Mouse (Mus musculus) liver, embryonic 11.5 days (tissue): Measurements from ENCODE around the gene Krtap5-4. TPM values are rescaled to one million over a fixed set of nuclear protein-coding genes. Genes with fewer than 3 reads are reported as not detected.
"Not testable (repeated sequence)": the region's sequence is repeated elsewhere in the genome, so short reads cannot be mapped to it uniquely, and the experiment has no call there.

ENCODE experiments used
- ATAC-seq: fragments of 200-750 bp; cut with Nextera tagmentation; replicated peaks from 2 replicates; pipeline ENCODE4 v1.8.0; 2017; ENCODE audit warnings: moderate number of reproducible peaks, mild to moderate bottlenecking, moderate TSS enrichment, moderate library complexity; ENCODE audit not compliant: low FRiP score
- DNase-seq: peaks from one replicate; pipeline ENCODE4 v3.0.0-alpha.2; 2017; ENCODE audit warnings: low spot score
- H3K27ac ChIP-seq: fragments of 300-500 bp; sonication (generic); 2 replicates; pipeline ENCODE4 v1.5.1; 2014; ENCODE audit warnings: mild to moderate bottlenecking, low read depth, low read length, control low read depth
- H3K27me3 ChIP-seq: fragments of 300-500 bp; sonication (generic); replicated peaks from 2 replicates; pipeline ENCODE4 v1.6.1; 2014; ENCODE audit warnings: low read length, mixed read lengths; ENCODE audit not compliant: control insufficient read depth, insufficient read depth
- H3K36me3 ChIP-seq: fragments of 300-500 bp; sonication (generic); 2 replicates; pipeline ENCODE4 v1.6.1; 2014; ENCODE audit warnings: mild to moderate bottlenecking, low read length, moderate library complexity, mixed read lengths; ENCODE audit not compliant: control insufficient read depth, insufficient read depth
- H3K4me1 ChIP-seq: fragments of 300-500 bp; sonication (generic); replicated peaks from 2 replicates; pipeline ENCODE4 v1.6.1; 2014; ENCODE audit warnings: low read length, mixed read lengths; ENCODE audit not compliant: control insufficient read depth, insufficient read depth
- H3K4me2 ChIP-seq: fragments of 300-500 bp; sonication (generic); 2 replicates; pipeline ENCODE4 v1.6.1; 2014; ENCODE audit warnings: mild to moderate bottlenecking, control low read depth, moderate library complexity
- H3K4me3 ChIP-seq: fragments of 300-500 bp; sonication (generic); 2 replicates; pipeline ENCODE4 v1.5.1; 2014; ENCODE audit warnings: low read depth, low read length, control low read depth
- H3K9ac ChIP-seq: fragments of 300-500 bp; sonication (generic); 2 replicates; pipeline ENCODE4 v1.6.1; 2014; ENCODE audit warnings: low read depth, low read length, control low read depth
- H3K9me3 ChIP-seq: fragments of 300-500 bp; sonication (generic); 2 replicates; pipeline ENCODE4 v1.6.1; 2016; ENCODE audit warnings: low read length, inconsistent platforms, mixed read lengths; ENCODE audit not compliant: control insufficient read depth
- WGBS: fragments of 180-500 bp; shearing (Covaris S2); extraction: QIAGEN DNeasy Blood & Tissue Kit; methylation state at CpG from one replicate; pipeline ENCODE4 v1.1.7; 2014; 5-methylcytosine and 5-hydroxymethylcytosine counted together
- polyA plus RNA-seq: library from polyadenylated mRNA; unstranded; fragments of >200 nt; fragmentation: Nextera tagmentation; extraction: Ambion mirVana; gene quantifications from 2 replicates; pipeline ENCODE4 v1.2.1, GENCODE M21; 2014

Krtap5-4 gene
- polyA plus RNA-seq, 1 experiment from 2014 or later, result not detected

- Histone ChIP-seq H3K9me3 (no peaks in the 10 kb centered on the region), H3K4me3 (no peak overlapping the region), H3K4me1 (peaks cover 17% of the 10 kb centered on the region), H3K27ac (no peak overlapping the region), H3K36me3 (no peaks in the 10 kb centered on the region), H3K4me2 (no peak overlapping the region), H3K27me3 (no peaks in the 10 kb centered on the region), H3K9ac (no peak overlapping the region)
- no peak for ATAC-seq
- no peak for DNase-seq
- 56% methylated on average over 3 of the region's 3 CpGs for WGBS
Measured at GRCm38 (mm10) chr7:142328507-142328906, 25.2 kb downstream of the Krtap5-4 start.

GRCm38 (mm10) chr7:142330271-142330724 lies 26.9 kb downstream of the Krtap5-4 start:
- no peak overlapping the region for H3K4me3 ChIP-seq
- H3K27me3 ChIP-seq, result no peaks in the 10 kb centered on the region
- H3K36me3 ChIP-seq, result no peaks in the 10 kb centered on the region
- DNase-seq (no peak), ATAC-seq (peak; percentile 67)
- H3K9ac ChIP-seq, result no peak overlapping the region
- 29% methylated on average over 9 of the region's 9 CpGs for WGBS
- no peaks in the 10 kb centered on the region for H3K9me3 ChIP-seq
- H3K4me1 ChIP-seq, result peaks cover 26% of the 10 kb centered on the region
- H3K27ac ChIP-seq, result peak overlapping the region; percentile 67
- no peak overlapping the region for H3K4me2 ChIP-seq

GRCm38 (mm10) chr7:142331281-142331680 lies 27.9 kb downstream of the Krtap5-4 start:
- H3K9ac ChIP-seq, result no peak overlapping the region
- no peaks in the 10 kb centered on the region for H3K9me3 ChIP-seq
- H3K4me2 ChIP-seq, result no peak overlapping the region
- 30% methylated on average over 4 of the region's 4 CpGs for WGBS
- H3K4me3 ChIP-seq, result no peak overlapping the region
- peaks cover 26% of the 10 kb centered on the region for H3K4me1 ChIP-seq
- H3K27me3 ChIP-seq, result no peaks in the 10 kb centered on the region
- ATAC-seq (no peak; the same call in 1 of the 2 replicates), DNase-seq (no peak)
- H3K36me3 ChIP-seq, result no peaks in the 10 kb centered on the region
- H3K27ac ChIP-seq, result no peak overlapping the region

- not testable (repeated sequence) for H3K9ac ChIP-seq, H3K9me3 ChIP-seq, H3K4me3 ChIP-seq, H3K27ac ChIP-seq, H3K27me3 ChIP-seq, H3K4me2 ChIP-seq, H3K36me3 ChIP-seq, DNase-seq, ATAC-seq
- 85% methylated on average over 4 of the region's 9 CpGs for WGBS
- H3K4me1 ChIP-seq, result peaks cover 26% of the 10 kb centered on the region
Measured at GRCm38 (mm10) chr7:142332741-142333140, 29.4 kb downstream of the Krtap5-4 start.

- Histone ChIP-seq H3K36me3 (no peaks in the 10 kb centered on the region), H3K27ac (no peak overlapping the region), H3K4me2 (no peak overlapping the region), H3K4me3 (no peak overlapping the region), H3K4me1 (peaks cover 26% of the 10 kb centered on the region), H3K9me3 (no peaks in the 10 kb centered on the region), H3K27me3 (no peaks in the 10 kb centered on the region), H3K9ac (no peak overlapping the region)
- peak; percentile 88 for DNase-seq
- peak; percentile 64 for ATAC-seq
- 1% methylated on average over 3 of the region's 3 CpGs for WGBS
Measured at GRCm38 (mm10) chr7:142334246-142334645, 30.9 kb downstream of the Krtap5-4 start.

- no peaks in the 10 kb centered on the region for H3K27me3 ChIP-seq
- H3K4me3 ChIP-seq, result no peak overlapping the region
- H3K4me1 ChIP-seq, result peaks cover 21% of the 10 kb centered on the region
- H3K27ac ChIP-seq, result no peak overlapping the region
- no peak overlapping the region for H3K4me2 ChIP-seq
- WGBS, result 89% methylated on average over 8 of the region's 8 CpGs
- no peak for DNase-seq
- H3K9me3 ChIP-seq, result no peaks in the 10 kb centered on the region
- H3K36me3 ChIP-seq, result no peaks in the 10 kb centered on the region
- no peak for ATAC-seq
- H3K9ac ChIP-seq, result no peak overlapping the region
Measured at GRCm38 (mm10) chr7:142335151-142335550, 31.8 kb downstream of the Krtap5-4 start.

- WGBS, result 49% methylated on average over 10 of the region's 10 CpGs
- H3K27ac ChIP-seq, result no peak overlapping the region
- DNase-seq (no peak), ATAC-seq (peak; percentile 48; the same call in 1 of the 2 replicates)
- no peaks in the 10 kb centered on the region for H3K27me3 ChIP-seq
- H3K36me3 ChIP-seq, result no peaks in the 10 kb centered on the region
- no peak overlapping the region for H3K4me3 ChIP-seq
- no peaks in the 10 kb centered on the region for H3K9me3 ChIP-seq
- H3K4me2 ChIP-seq, result no peak overlapping the region
- peaks cover 6% of the 10 kb centered on the region for H3K4me1 ChIP-seq
- 0 out of 2 replicates have a peak overlapping the region, but pooled peaks have one; percentile 6 for H3K9ac ChIP-seq
Measured at GRCm38 (mm10) chr7:142340269-142340970, 37.1 kb downstream of the Krtap5-4 start.

GRCm38 (mm10) chr7:142341564-142342246 lies 38.4 kb downstream of the Krtap5-4 start:
- Histone ChIP-seq H3K4me2 (no peak overlapping the region), H3K9ac (no peak overlapping the region), H3K27ac (no peak overlapping the region), H3K36me3 (no peaks in the 10 kb centered on the region), H3K9me3 (no peaks in the 10 kb centered on the region), H3K4me1 (peaks cover 6% of the 10 kb centered on the region), H3K27me3 (no peaks in the 10 kb centered on the region), H3K4me3 (no peak overlapping the region)
- DNase-seq, result no peak
- WGBS, result 72% methylated on average over 10 of the region's 10 CpGs
- no peak for ATAC-seq
